Mouse (Mus musculus) liver, postnatal 0 days (tissue): ENCODE data around the gene Myt1l. TPM values are rescaled to one million over a fixed set of nuclear protein-coding genes. Genes with fewer than 3 reads are reported as not detected.

ENCODE experiments used
- ATAC-seq: fragments of 200-750 bp; cut with Nextera tagmentation; 2 replicates; pipeline ENCODE4 v1.8.0; 2017; ENCODE audit warnings: mild to moderate bottlenecking, moderate library complexity
- DNase-seq: peaks from one replicate; pipeline ENCODE4 v3.0.0-alpha.2; 2016
- H3K27ac ChIP-seq: fragments of 300-500 bp; sonication (generic); 2 replicates; pipeline ENCODE4 v1.5.1; 2014; ENCODE audit warnings: antibody characterized with exemption, moderate library complexity, mild to moderate bottlenecking, low read depth
- H3K27me3 ChIP-seq: fragments of 300-500 bp; sonication (generic); 2 replicates; pipeline ENCODE4 v1.6.1; 2014; ENCODE audit warnings: low read length, control low read depth, mixed read lengths; ENCODE audit not compliant: insufficient read depth
- H3K36me3 ChIP-seq: fragments of 300-500 bp; sonication (generic); replicated peaks from 2 replicates; pipeline ENCODE4 v1.6.1; 2014; ENCODE audit warnings: mild to moderate bottlenecking, control low read depth, low read length, moderate library complexity, mixed read lengths; ENCODE audit not compliant: insufficient read depth
- H3K4me1 ChIP-seq: fragments of 300-500 bp; sonication (generic); 2 replicates; pipeline ENCODE4 v1.6.1; 2014; ENCODE audit warnings: antibody characterized with exemption, mild to moderate bottlenecking, control low read depth; ENCODE audit not compliant: insufficient read depth
- H3K4me2 ChIP-seq: fragments of 300-500 bp; sonication (generic); 2 replicates; pipeline ENCODE4 v1.6.1; 2014; ENCODE audit warnings: low read depth, mild to moderate bottlenecking, low read length, moderate library complexity, mixed read lengths
- H3K4me3 ChIP-seq: fragments of 300-500 bp; sonication (generic); 2 replicates; pipeline ENCODE4 v1.5.1; 2014; ENCODE audit warnings: low read depth, low read length
- H3K9ac ChIP-seq: fragments of 300-500 bp; sonication (generic); replicated peaks from 2 replicates; pipeline ENCODE4 v1.6.1; 2014; ENCODE audit warnings: mild to moderate bottlenecking, moderate library complexity
- H3K9me3 ChIP-seq: fragments of 300-500 bp; sonication (generic); 2 replicates; pipeline ENCODE4 v1.6.1; 2016; ENCODE audit warnings: mild to moderate bottlenecking, control low read depth, low read length, mixed read lengths
- CTCF ChIP-seq: sonication (generic); IDR thresholded peaks from 2 replicates; pipeline ENCODE4 v1.5.1; 2016; ENCODE audit warnings: antibody characterized with exemption, low read depth
- EP300 ChIP-seq: IDR thresholded peaks from 2 replicates; pipeline ENCODE4 v1.6.1; 2016; ENCODE audit warnings: antibody characterized with exemption, low read depth, mild to moderate bottlenecking
- WGBS: fragments of 180-500 bp; shearing (Covaris S2); extraction: QIAGEN DNeasy Blood & Tissue Kit; methylation state at CpG from one replicate; pipeline ENCODE4 v1.1.7; 2014; ENCODE audit not compliant: insufficient replicate concordance; 5-methylcytosine and 5-hydroxymethylcytosine counted together
- polyA plus RNA-seq: library from polyadenylated mRNA; unstranded; fragments of >200 nt; fragmentation: Nextera tagmentation; extraction: Ambion mirVana; gene quantifications from 2 replicates; pipeline ENCODE4 v1.2.1, GENCODE M21; 2015

The Myt1l gene
- polyA plus RNA-seq, 1 experiment from 2014 or later, result not detected

DNA sequence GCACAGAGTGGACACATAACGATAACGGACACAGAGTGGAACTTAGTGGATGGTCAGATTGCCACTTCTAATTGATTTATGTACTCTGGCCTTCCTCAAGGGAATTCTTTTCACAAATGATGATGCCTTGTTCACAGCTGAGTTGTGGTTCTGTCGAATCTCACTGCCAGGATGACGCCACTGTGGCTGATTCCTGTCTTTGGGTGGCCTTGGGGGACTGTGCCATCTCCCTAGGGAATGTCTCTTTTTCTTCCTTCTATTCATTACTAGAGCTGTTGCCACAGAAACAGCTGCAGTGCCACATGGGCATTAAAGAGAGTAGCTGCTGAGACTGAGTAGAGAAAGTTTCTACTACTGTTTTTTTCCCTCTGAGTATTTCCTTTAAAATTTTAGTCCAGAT is 340.1 kb downstream of the Myt1l start:
- no peaks in the 10 kb centered on the region for H3K4me1 ChIP-seq
- no peak overlapping the region for H3K9ac ChIP-seq
- no peak overlapping the region for H3K4me3 ChIP-seq
- H3K9me3 ChIP-seq, result no peaks in the 10 kb centered on the region
- H3K27me3 ChIP-seq, result no peaks in the 10 kb centered on the region
- DNase-seq, result no peak
- H3K4me2 ChIP-seq, result no peak overlapping the region
- H3K36me3 ChIP-seq, result no peaks in the 10 kb centered on the region
- 74% methylated on average over 4 of the region's 4 CpGs for WGBS
- no peak for ATAC-seq
- no peak overlapping the region for H3K27ac ChIP-seq
- TF ChIP-seq EP300 (no peak), CTCF (no peak)

GRCm38 (mm10) chr12:29868781-29869180 is 340.6 kb downstream of the Myt1l start:
- no peaks in the 10 kb centered on the region for H3K27me3 ChIP-seq
- TF ChIP-seq EP300 (no peak), CTCF (no peak)
- H3K4me1 ChIP-seq, result no peaks in the 10 kb centered on the region
- no peak overlapping the region for H3K4me3 ChIP-seq
- H3K4me2 ChIP-seq, result no peak overlapping the region
- no peak overlapping the region for H3K9ac ChIP-seq
- 74% methylated on average over 9 of the region's 9 CpGs for WGBS
- H3K36me3 ChIP-seq, result no peaks in the 10 kb centered on the region
- DNase-seq (no peak), ATAC-seq (no peak)
- no peak overlapping the region for H3K27ac ChIP-seq
- H3K9me3 ChIP-seq, result no peaks in the 10 kb centered on the region

GRCm38 (mm10) chr12:29872156-29872815 is 344.1 kb downstream of the Myt1l start:
- no peaks in the 10 kb centered on the region for H3K9me3 ChIP-seq
- DNase-seq (no peak), ATAC-seq (no peak)
- H3K27me3 ChIP-seq, result peaks cover 4% of the 10 kb centered on the region; the same call in 1 of the 2 replicates
- H3K4me3 ChIP-seq, result no peak overlapping the region
- WGBS, result 41% methylated on average over 7 of the region's 7 CpGs
- H3K4me1 ChIP-seq, result no peaks in the 10 kb centered on the region
- no peak overlapping the region for H3K9ac ChIP-seq
- no peak overlapping the region for H3K4me2 ChIP-seq
- no peak overlapping the region for H3K27ac ChIP-seq
- TF ChIP-seq EP300, result no peak
- TF ChIP-seq CTCF, result no peak
- H3K36me3 ChIP-seq, result no peaks in the 10 kb centered on the region

- H3K4me3 ChIP-seq, result no peak overlapping the region
- no peak overlapping the region for H3K27ac ChIP-seq
- H3K9ac ChIP-seq, result no peak overlapping the region
- H3K36me3 ChIP-seq, result no peaks in the 10 kb centered on the region
- H3K4me2 ChIP-seq, result no peak overlapping the region
- no peaks in the 10 kb centered on the region for H3K9me3 ChIP-seq
- DNase-seq, result no peak
- WGBS, result 42% methylated on average over 1 of the region's 1 CpGs
- no peaks in the 10 kb centered on the region for H3K4me1 ChIP-seq
- peaks cover 4% of the 10 kb centered on the region; the same call in 1 of the 2 replicates for H3K27me3 ChIP-seq
- no peak for TF ChIP-seq EP300
- TF ChIP-seq CTCF, result no peak
- ATAC-seq, result no peak
These were observed 345.1 kb downstream of the Myt1l start for GRCm38 (mm10) chr12:29873281-29873772.

DNA sequence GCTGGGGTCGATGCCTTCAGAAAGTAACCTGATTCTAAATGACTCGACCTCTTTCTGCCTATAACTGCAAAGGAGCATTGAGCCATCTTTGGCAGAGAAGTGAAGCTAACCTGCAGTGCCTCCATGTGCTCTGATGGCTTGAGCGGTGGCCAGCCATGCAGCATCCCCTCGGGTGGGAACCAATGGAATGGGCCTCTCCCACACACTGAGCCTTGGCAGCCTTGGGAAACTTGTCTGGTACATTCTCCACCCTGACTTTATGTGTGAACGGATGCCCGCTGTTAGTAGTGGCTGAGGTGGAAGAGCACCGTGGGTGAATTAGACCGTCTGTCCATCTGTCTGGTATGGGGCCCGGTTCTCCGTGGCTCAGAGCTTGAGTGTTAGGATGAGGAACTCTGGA is 349.8 kb downstream of the Myt1l start:
- no peaks in the 10 kb centered on the region for H3K4me1 ChIP-seq
- DNase-seq (no peak), ATAC-seq (no peak)
- no peaks in the 10 kb centered on the region for H3K36me3 ChIP-seq
- WGBS, result 86% methylated on average over 10 of the region's 10 CpGs
- no peak for TF ChIP-seq EP300
- no peak for TF ChIP-seq CTCF
- no peak overlapping the region for H3K9ac ChIP-seq
- H3K4me3 ChIP-seq, result no peak overlapping the region
- no peak overlapping the region for H3K27ac ChIP-seq
- H3K4me2 ChIP-seq, result no peak overlapping the region
- H3K9me3 ChIP-seq, result no peaks in the 10 kb centered on the region
- peaks cover 8% of the 10 kb centered on the region; the same call in 1 of the 2 replicates for H3K27me3 ChIP-seq

DNA sequence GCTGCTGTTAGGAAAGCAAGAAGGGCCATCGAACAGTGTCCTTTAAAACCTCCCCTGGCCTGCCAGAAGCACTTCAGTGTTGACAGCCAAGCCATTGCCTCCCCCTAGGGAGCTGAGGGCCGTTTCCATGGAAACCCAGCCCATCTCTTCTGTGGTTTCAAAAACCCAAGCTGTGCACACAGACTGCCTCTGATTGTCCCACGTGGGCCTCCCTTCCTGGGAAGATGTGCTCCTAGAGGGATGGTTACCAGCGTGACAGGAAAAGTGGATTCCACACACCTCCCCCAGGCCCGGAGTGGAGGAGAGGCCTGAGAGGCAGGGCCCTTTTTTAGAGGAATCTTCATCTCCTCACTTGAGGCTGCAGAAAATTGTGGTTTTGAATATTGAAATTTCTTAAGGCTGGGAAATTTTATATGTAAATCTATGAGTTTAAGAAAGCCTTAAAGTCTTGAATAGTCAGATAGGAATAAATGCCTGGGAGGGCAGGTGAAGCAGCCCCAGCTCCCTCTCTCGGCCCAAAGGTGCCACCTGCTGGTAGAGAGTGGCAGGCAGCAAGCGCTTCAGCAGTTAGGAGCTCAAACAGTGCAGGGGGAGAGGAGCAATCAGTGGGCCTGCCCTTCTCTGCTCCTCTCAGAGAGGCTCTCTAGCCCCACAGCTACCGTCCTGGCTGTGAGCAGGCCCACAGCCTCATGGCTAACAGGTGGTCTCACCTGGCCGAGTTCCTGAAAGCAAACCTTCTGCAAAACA is 354.9 kb downstream of the Myt1l start:
- peak; percentile 63 for DNase-seq
- H3K4me1 ChIP-seq, result no peaks in the 10 kb centered on the region

More for the DNA sequence above, 354.9 kb downstream of the Myt1l start:
- Histone ChIP-seq H3K27me3 (peaks cover 17% of the 10 kb centered on the region), H3K4me3 (no peak overlapping the region), H3K36me3 (no peaks in the 10 kb centered on the region), H3K27ac (no peak overlapping the region), H3K9ac (no peak overlapping the region), H3K4me2 (no peak overlapping the region), H3K9me3 (no peaks in the 10 kb centered on the region)
- TF ChIP-seq CTCF (peak; percentile 75), EP300 (no peak)
- ATAC-seq, result no peak
- WGBS, result 20% methylated on average over 9 of the region's 9 CpGs
